Mouse (Mus musculus) erythroblast, embryonic 14.5 days (primary cell): ENCODE results near the gene Higd2a.

Experiments
- GATA1 ChIP-seq: IDR thresholded peaks from 2 replicates; pipeline ENCODE4 v1.6.1; 2012; ENCODE audit warnings: low read length, inconsistent platforms, mixed read lengths
- TAL1 ChIP-seq: IDR thresholded peaks from 3 replicates; pipeline ENCODE4 v1.6.1; 2012; ENCODE audit warnings: low read length, inconsistent platforms, mixed read lengths

GRCm38 (mm10) chr13:54556796-54557195 is 33.2 kb upstream of the Higd2a start:
- TF ChIP-seq TAL1 (no peak), GATA1 (no peak)
